12 mouse cellular contexts compared by ENCODE assay signal in the genomic region with DNA sequence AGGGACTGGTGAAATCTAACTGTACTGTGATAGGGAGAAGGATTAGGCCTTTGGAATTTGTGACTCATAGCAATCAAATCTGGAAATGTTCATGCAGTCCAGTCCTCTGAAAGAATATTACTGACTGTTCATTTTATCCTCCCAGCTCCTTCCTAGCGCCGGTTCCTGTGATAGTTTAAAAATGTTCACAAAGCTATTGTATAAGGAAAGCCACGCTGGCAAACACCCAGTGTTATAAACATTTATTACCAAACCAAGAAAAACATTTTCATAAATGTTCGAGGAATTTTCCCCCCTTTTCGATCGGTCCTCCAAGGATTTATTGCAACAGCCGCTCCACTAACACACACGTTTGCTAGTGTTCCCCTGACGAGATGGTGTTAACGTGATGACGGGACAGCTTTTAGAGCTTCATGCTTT. TPM values are rescaled to one million over a fixed set of nuclear protein-coding genes. Genes with fewer than 3 reads are reported as not detected.
DNase-seq lines count a peak whose midpoint lies in the region; ATAC-seq lines count a peak whose summit lies in the region.
"Had no signal": no experiment of that assay in that cellular context is flagged by ENCODE, and none has a peak within 500 bp of the region (broad histone marks: within the 10 kb centered on the region; RNA-seq: fewer than 3 reads in every experiment).

No protein-coding gene starts in this region.

- peak; percentile 87 for DNase-seq in heart, adult 11 months
- DNase-seq in heart, postnatal 4 days = no peak
- DNase-seq in lung, postnatal 10 days = peak; percentile 5
- no peak for DNase-seq in lung, adult 18-20 months
- no peak for DNase-seq in left cerebral cortex, postnatal 25 days (ENCODE audit: low spot score in 2 of 2)
- DNase-seq in natural killer cell, adult 2 months (ENCODE audit: low spot score in 2 of 2) = no peak
- DNase-seq: cerebellum, adult 18-20 months; thymus, postnatal 4 days had no signal

- 16% methylated on average over 11 of the region's 11 CpGs for WGBS in limb, embryonic 13.5 days

- H3K27me3 ChIP-seq in limb, embryonic 13.5 days = peaks cover 20% of the 10 kb centered on the region

- H3K4me1 ChIP-seq in limb, embryonic 13.5 days = peaks cover 43% of the 10 kb centered on the region

- peak overlapping the region; percentile 30; the same call in 1 of the 2 replicates for H3K4me2 ChIP-seq in limb, embryonic 13.5 days (replicated peaks)
- H3K4me2 ChIP-seq: liver, embryonic 11.5 days had no signal

- no peaks in the 10 kb centered on the region for H3K9me3 ChIP-seq in limb, embryonic 13.5 days
- H3K9me3 ChIP-seq: G1E had no signal

- no peak overlapping the region for H3K9ac ChIP-seq in limb, embryonic 13.5 days

- peak; percentile 92 for ATAC-seq in limb, embryonic 13.5 days (ENCODE audit: low FRiP score, low read depth)

- H3K36me3 ChIP-seq in limb, embryonic 13.5 days = no peaks in the 10 kb centered on the region
- H3K36me3 ChIP-seq: G1E had no signal

- H3K4me3 ChIP-seq in limb, embryonic 13.5 days = no peak overlapping the region
- H3K4me3 ChIP-seq: left cerebral cortex, adult 2 months had no signal

- H3K27ac ChIP-seq in limb, embryonic 13.5 days = peak overlapping the region; percentile 80; the same call in 1 of the 2 replicates
- H3K27ac ChIP-seq: left cerebral cortex, adult 2 months had no signal

- intact Hi-C loops in left cerebral cortex, postnatal 25 days (cut with DNase I) = no loop called here

RNA-seq across cellular contexts. Expression of a gene that starts 55.9 kb away (rescaled TPM):
- 10 to 100 TPM; 33.0 TPM for total RNA-seq in heart, postnatal 4 days (2021)
- polyA plus RNA-seq in limb, embryonic 13.5 days (2015; fragmentation: Nextera tagmentation; extraction: Ambion mirVana) = 73.0 and 75.2 TPM in 2 replicates
- 10 to 100 TPM; 27.6 to 32.8 TPM for total RNA-seq in left cerebral cortex, postnatal 25 days (2021)

Comparison
In these comparisons a context has a peak if more than half of its experiments do, and no peak if none do; other contexts are left out.
1. DNase-seq: peak in heart, adult 11 months (single experiment) and lung, postnatal 10 days (single experiment); none in heart, postnatal 4 days (single experiment), lung, adult 18-20 months (0 of 2), left cerebral cortex, postnatal 25 days (0 of 2) and natural killer cell, adult 2 months (0 of 2).